Mouse (Mus musculus): ENCODE data around the gene Idnk. TPM values are rescaled to one million over a fixed set of nuclear protein-coding genes. Genes with fewer than 3 reads are reported as not detected.

Idnk gene
- polyA plus RNA-seq, 1 experiment from 2014 or later: 72.4 TPM

- H3K9me3 ChIP-seq (replicated peaks; ENCODE audit: control insufficient read depth, low read length): no peaks in the 10 kb centered on the region
- peaks cover 15% of the 10 kb centered on the region for H3K4me1 ChIP-seq (ENCODE audit: control insufficient read depth, insufficient read depth, low read length)
- peaks cover 18% of the 10 kb centered on the region; the same call in 1 of the 2 replicates for H3K36me3 ChIP-seq (ENCODE audit: control insufficient read depth, insufficient read depth, low read length)
- no peak overlapping the region for H3K27ac ChIP-seq (ENCODE audit: low read depth, low read length)
- H3K4me2 ChIP-seq (ENCODE audit: low read length): no peak overlapping the region
- H3K9ac ChIP-seq (ENCODE audit: low read length): no peak overlapping the region
- ATAC-seq (no peak), DNase-seq (ENCODE audit: low spot score) (no peak)
- WGBS: 58% methylated on average over 10 of the region's 10 CpGs
- H3K4me3 ChIP-seq (ENCODE audit: low read depth, low read length): no peak overlapping the region
- H3K27me3 ChIP-seq (replicated peaks; ENCODE audit: control insufficient read depth, insufficient read depth, low read length): no peaks in the 10 kb centered on the region
Measured at GRCm38 (mm10) chr13:58122786-58123297, 34.6 kb upstream of the Idnk start.

GRCm38 (mm10) chr13:58123381-58123780, 34.1 kb upstream of the Idnk start:
- H3K9me3 ChIP-seq (replicated peaks; ENCODE audit: control insufficient read depth, low read length): no peaks in the 10 kb centered on the region
- 78% methylated on average over 8 of the region's 8 CpGs for WGBS
- H3K9ac ChIP-seq (ENCODE audit: low read length): no peak overlapping the region
- no peaks in the 10 kb centered on the region for H3K27me3 ChIP-seq (replicated peaks; ENCODE audit: control insufficient read depth, insufficient read depth, low read length)
- H3K4me1 ChIP-seq (ENCODE audit: control insufficient read depth, insufficient read depth, low read length): peaks cover 15% of the 10 kb centered on the region
- H3K27ac ChIP-seq (ENCODE audit: low read depth, low read length): no peak overlapping the region
- H3K36me3 ChIP-seq (ENCODE audit: control insufficient read depth, insufficient read depth, low read length): peaks cover 18% of the 10 kb centered on the region; the same call in 1 of the 2 replicates
- no peak overlapping the region for H3K4me3 ChIP-seq (ENCODE audit: low read depth, low read length)
- ATAC-seq: no peak
- no peak overlapping the region for H3K4me2 ChIP-seq (ENCODE audit: low read length)
- no peak for DNase-seq (ENCODE audit: low spot score)

- no peak for DNase-seq (ENCODE audit: low spot score)
- ATAC-seq: no peak
- WGBS: 87% methylated on average over 3 of the region's 3 CpGs
Measured at GRCm38 (mm10) chr13:58124278-58124677, 33.2 kb upstream of the Idnk start.

DNA sequence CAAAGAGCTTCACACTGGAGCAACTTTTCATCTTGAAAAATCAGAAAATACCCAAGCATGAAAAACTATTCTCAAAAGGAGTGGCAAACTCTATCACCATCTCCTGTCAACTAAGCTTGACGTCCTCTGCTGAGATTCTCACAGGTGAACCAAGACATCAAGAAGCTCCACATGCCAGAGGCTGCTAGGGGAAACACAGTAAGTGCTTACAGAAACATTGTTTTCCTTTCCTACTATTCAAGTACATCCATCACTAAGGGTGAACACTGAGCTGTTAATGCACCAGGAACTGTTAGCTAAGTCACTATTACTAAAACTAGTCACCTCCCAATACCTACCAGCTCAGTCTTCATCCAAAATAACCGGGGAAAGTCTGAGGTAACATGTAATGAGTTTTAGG, 32.5 kb upstream of the Idnk start:
- peak overlapping the region; percentile 75 for H3K4me2 ChIP-seq (ENCODE audit: low read length)
- H3K4me3 ChIP-seq (ENCODE audit: low read depth, low read length): no peak overlapping the region
- H3K4me1 ChIP-seq (ENCODE audit: control insufficient read depth, insufficient read depth, low read length): peaks cover 22% of the 10 kb centered on the region
- no peaks in the 10 kb centered on the region for H3K27me3 ChIP-seq (replicated peaks; ENCODE audit: control insufficient read depth, insufficient read depth, low read length)
- peaks cover 18% of the 10 kb centered on the region; the same call in 1 of the 2 replicates for H3K36me3 ChIP-seq (ENCODE audit: control insufficient read depth, insufficient read depth, low read length)
- H3K9me3 ChIP-seq (replicated peaks; ENCODE audit: control insufficient read depth, low read length): no peaks in the 10 kb centered on the region
- ATAC-seq: no peak
- no peak overlapping the region for H3K27ac ChIP-seq (ENCODE audit: low read depth, low read length)
- no peak overlapping the region for H3K9ac ChIP-seq (ENCODE audit: low read length)
- WGBS: 65% methylated on average over 2 of the region's 2 CpGs
- DNase-seq (ENCODE audit: low spot score): no peak

More at GRCm38 (mm10) chr13:58124278-58124677, 33.2 kb upstream of the Idnk start:
- H3K36me3 ChIP-seq (ENCODE audit: control insufficient read depth, insufficient read depth, low read length): peaks cover 18% of the 10 kb centered on the region; the same call in 1 of the 2 replicates
- H3K9ac ChIP-seq (ENCODE audit: low read length): no peak overlapping the region
- H3K9me3 ChIP-seq (replicated peaks; ENCODE audit: control insufficient read depth, low read length): no peaks in the 10 kb centered on the region
- no peak overlapping the region for H3K27ac ChIP-seq (ENCODE audit: low read depth, low read length)
- H3K4me1 ChIP-seq (ENCODE audit: control insufficient read depth, insufficient read depth, low read length): peaks cover 15% of the 10 kb centered on the region
- H3K4me2 ChIP-seq (ENCODE audit: low read length): no peak overlapping the region
- no peaks in the 10 kb centered on the region for H3K27me3 ChIP-seq (replicated peaks; ENCODE audit: control insufficient read depth, insufficient read depth, low read length)
- no peak overlapping the region for H3K4me3 ChIP-seq (ENCODE audit: low read depth, low read length)

DNA sequence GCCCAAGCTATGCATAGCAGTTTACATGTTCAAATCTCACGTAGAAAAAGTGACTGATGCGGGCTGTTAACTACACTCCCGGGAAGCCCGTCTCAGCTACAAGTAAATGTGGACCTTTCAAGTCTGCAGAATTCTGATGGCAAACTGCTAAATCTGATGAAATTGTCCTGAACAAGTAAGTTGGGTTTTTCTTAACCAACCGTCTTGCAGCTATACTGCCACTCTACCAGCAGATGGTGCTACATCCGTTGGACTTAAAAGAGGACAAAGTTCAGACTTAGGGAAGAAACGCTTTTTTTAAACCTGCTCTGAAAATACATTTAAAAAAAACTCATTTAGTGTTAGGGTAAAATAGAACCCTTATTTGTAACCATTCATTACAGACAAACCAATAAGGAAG, 31.3 kb upstream of the Idnk start:
- peaks cover 18% of the 10 kb centered on the region; the same call in 1 of the 2 replicates for H3K36me3 ChIP-seq (ENCODE audit: control insufficient read depth, insufficient read depth, low read length)
- H3K4me1 ChIP-seq (ENCODE audit: control insufficient read depth, insufficient read depth, low read length): peaks cover 22% of the 10 kb centered on the region
- H3K9ac ChIP-seq (ENCODE audit: low read length): peak overlapping the region; percentile 46; the same call in 1 of the 2 replicates
- no peaks in the 10 kb centered on the region for H3K9me3 ChIP-seq (replicated peaks; ENCODE audit: control insufficient read depth, low read length)
- H3K4me3 ChIP-seq (ENCODE audit: low read depth, low read length): peak overlapping the region; percentile 97
- 31% methylated on average over 7 of the region's 7 CpGs for WGBS
- DNase-seq (ENCODE audit: low spot score) (peak; percentile 88), ATAC-seq (no peak)
- no peak overlapping the region for H3K27ac ChIP-seq (ENCODE audit: low read depth, low read length)
- H3K4me2 ChIP-seq (ENCODE audit: low read length): peak overlapping the region; percentile 75
- no peaks in the 10 kb centered on the region for H3K27me3 ChIP-seq (replicated peaks; ENCODE audit: control insufficient read depth, insufficient read depth, low read length)

DNA sequence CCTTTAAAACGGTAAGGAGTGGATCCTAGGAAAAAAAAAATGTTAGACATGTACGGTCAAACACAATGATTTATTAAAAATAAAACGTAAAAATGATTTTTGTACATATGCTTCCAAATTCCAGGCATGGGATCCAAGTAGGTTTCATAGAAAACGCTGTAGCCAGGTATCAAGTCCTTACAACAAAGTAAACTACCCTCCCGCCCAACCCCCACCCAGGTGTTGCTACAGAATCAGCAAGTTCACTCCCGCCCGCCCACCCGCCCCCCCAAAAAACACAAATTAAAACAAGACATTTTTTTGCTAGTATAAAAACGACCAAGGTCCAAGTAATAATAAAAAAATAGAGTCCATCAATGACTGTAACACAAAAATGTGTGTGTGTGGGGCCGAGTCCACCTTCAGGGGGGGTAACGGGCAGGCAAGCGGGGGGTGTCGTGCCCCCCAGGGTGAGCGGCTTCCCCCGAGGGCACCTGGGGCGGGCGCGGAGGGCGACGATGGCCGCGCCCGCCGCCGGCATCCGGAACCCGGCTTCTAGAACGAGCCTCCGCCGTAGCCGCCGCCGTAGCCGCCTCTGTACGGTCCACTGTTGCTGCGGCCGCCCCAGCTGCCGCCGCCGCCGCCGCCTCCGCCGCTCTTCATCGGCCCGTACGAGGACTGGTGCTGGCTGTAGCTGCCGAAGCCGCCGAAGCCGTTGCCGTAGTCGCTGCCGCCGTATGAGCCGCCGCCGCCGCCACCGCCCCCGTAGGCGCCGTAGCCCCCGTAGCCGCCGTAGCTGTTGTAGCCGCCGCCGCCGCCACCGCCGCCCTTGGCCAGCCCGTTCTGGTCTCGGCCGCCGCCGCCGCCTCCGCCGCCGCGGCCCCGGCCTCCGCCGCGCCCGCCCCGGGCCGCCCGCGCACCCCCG, 30.3 kb upstream of the Idnk start:
- Histone ChIP-seq H3K9ac (ENCODE audit: low read length) (peak overlapping the region; percentile 99), H3K36me3 (ENCODE audit: control insufficient read depth, insufficient read depth, low read length) (peaks cover 18% of the 10 kb centered on the region; the same call in 1 of the 2 replicates), H3K4me1 (ENCODE audit: control insufficient read depth, insufficient read depth, low read length) (peaks cover 22% of the 10 kb centered on the region), H3K9me3 (replicated peaks; ENCODE audit: control insufficient read depth, low read length) (no peaks in the 10 kb centered on the region), H3K27ac (ENCODE audit: low read depth, low read length) (peak overlapping the region; percentile 100), H3K4me2 (ENCODE audit: low read length) (peak overlapping the region; percentile 75), H3K27me3 (replicated peaks; ENCODE audit: control insufficient read depth, insufficient read depth, low read length) (no peaks in the 10 kb centered on the region), H3K4me3 (ENCODE audit: low read depth, low read length) (peak overlapping the region; percentile 97)
- DNase-seq (ENCODE audit: low spot score) (no peak), ATAC-seq (no peak)
- WGBS: 1% methylated on average over 49 of the region's 92 CpGs

GRCm38 (mm10) chr13:58127766-58128361, 29.6 kb upstream of the Idnk start:
- Histone ChIP-seq H3K36me3 (ENCODE audit: control insufficient read depth, insufficient read depth, low read length) (peaks cover 18% of the 10 kb centered on the region; the same call in 1 of the 2 replicates), H3K4me2 (ENCODE audit: low read length) (peak overlapping the region; percentile 75), H3K9me3 (replicated peaks; ENCODE audit: control insufficient read depth, low read length) (no peaks in the 10 kb centered on the region), H3K4me1 (ENCODE audit: control insufficient read depth, insufficient read depth, low read length) (peaks cover 22% of the 10 kb centered on the region), H3K4me3 (ENCODE audit: low read depth, low read length) (peak overlapping the region; percentile 97), H3K27me3 (replicated peaks; ENCODE audit: control insufficient read depth, insufficient read depth, low read length) (no peaks in the 10 kb centered on the region), H3K9ac (ENCODE audit: low read length) (peak overlapping the region; percentile 99), H3K27ac (ENCODE audit: low read depth, low read length) (peak overlapping the region; percentile 100)
- DNase-seq (ENCODE audit: low spot score) (peak; percentile 61), ATAC-seq (peak; percentile 62)
- under 1% methylated on average over 68 of the region's 81 CpGs for WGBS

DNA sequence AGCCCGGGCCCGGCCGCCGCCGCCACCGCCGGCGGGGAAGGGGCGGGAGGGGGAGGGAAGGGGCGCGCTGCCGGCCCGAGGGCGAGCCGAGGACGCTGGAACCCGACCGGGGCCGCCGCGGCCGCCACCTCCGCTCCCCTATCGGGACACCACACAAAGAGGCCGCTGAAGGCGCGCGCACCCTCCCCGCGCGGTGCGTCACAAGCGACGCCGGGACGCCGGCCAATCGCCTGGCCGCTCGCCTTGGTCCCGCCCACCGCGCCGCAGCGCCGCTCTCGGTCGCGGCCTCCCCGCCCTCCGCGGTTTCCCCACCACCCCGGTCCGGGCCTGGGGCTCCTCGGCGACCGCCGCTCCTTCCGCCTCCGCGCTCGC, 29.1 kb upstream of the Idnk start, which contains the start of gene Hnrnpa0:
Gene Hnrnpa0 (minus strand): TSS at position 161 of the 372 bp plus-strand sequence.
- H3K27me3 ChIP-seq (replicated peaks; ENCODE audit: control insufficient read depth, insufficient read depth, low read length): no peaks in the 10 kb centered on the region
- H3K36me3 ChIP-seq (ENCODE audit: control insufficient read depth, insufficient read depth, low read length): peaks cover 18% of the 10 kb centered on the region; the same call in 1 of the 2 replicates
- H3K9ac ChIP-seq (ENCODE audit: low read length): peak within 1 kb of the TSS; percentile 99
- WGBS: under 1% methylated on average over 45 of the region's 62 CpGs
- peak within 1 kb of the TSS; percentile 75 for H3K4me2 ChIP-seq (ENCODE audit: low read length)
- no peaks in the 10 kb centered on the region for H3K9me3 ChIP-seq (replicated peaks; ENCODE audit: control insufficient read depth, low read length)
- peak within 1 kb of the TSS; percentile 97 for H3K4me3 ChIP-seq (ENCODE audit: low read depth, low read length)
- DNase-seq (ENCODE audit: low spot score) (peak; percentile 97), ATAC-seq (peak; percentile 95)
- H3K27ac ChIP-seq (ENCODE audit: low read depth, low read length): peak within 1 kb of the TSS; percentile 100
- peaks cover 22% of the 10 kb centered on the region for H3K4me1 ChIP-seq (ENCODE audit: control insufficient read depth, insufficient read depth, low read length)

Measured in forebrain, embryonic 14.5 days (tissue).